Mouse (Mus musculus) granulocyte monocyte progenitor cell, adult 5-6 weeks (primary cell): ENCODE measurements around the gene Lsamp. TPM values are rescaled to one million over a fixed set of nuclear protein-coding genes. Genes with fewer than 3 reads are reported as not detected.
A peak's percentile ranks its signal among the peaks of the same experiment; 100 is the strongest.

Source experiments
- ATAC-seq: replicated peaks from 2 replicates; pipeline ENCODE4 v1.8.0; 2016; ENCODE audit warnings: mild to moderate bottlenecking, moderate TSS enrichment, inconsistent platforms; ENCODE audit not compliant: poor library complexity, severe bottlenecking
- total RNA-seq, 2 experiments: library from RNA; stranded (forward) in 1 of 2; stranded (reverse) in 1 of 2; fragments of 200-712, 200-1000 nt in 1 of 2; fragments of >200 nt in 1 of 2; fragmentation: Nextera tagmentation in 1 of 2; gene quantifications; 2 replicates each; pipeline ENCODE4 v1.2.3; 2014 to 2017

Gene Lsamp
- total RNA-seq, 2 experiments from 2014 or later = not detected

DNA sequence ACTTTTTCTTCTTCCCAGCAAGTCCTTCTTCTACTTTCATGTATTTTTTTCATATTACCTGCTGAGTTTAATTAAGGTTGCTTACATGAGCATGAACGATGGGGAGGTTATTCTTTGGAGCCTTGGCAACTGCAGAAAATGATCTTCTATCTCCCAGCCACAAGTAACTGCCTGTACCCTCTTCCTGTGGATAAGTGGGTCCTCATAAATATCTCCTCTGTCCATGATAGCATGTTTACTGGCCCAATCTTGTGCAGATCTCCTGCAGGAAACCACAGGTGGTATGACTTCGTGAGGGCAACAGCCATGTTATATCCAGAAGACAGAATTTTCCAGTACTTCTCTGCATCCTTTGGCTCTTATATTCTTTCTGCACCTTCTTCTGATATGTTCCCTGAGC, 2129.1 kb downstream of the Lsamp start:
- no peak for ATAC-seq

DNA sequence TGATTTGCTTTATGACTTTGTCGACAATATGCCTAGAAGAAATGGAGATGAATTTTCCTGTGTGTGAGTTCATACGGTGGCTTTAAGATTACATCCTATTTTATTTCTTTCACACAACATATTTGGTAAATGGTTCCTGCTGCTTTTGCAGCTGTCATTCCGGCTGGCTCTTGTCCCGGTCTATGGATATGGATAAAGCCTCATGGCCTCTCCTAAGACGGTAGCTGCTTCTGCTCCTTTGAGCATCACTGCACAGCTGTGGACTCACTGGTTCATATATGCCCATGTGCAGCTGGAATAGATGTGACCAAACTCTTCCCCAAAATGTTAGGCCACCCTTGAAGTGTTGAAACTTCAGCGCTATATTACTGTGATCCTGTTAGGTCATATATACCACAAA, 2137.6 kb downstream of the Lsamp start:
- no peak for ATAC-seq

DNA sequence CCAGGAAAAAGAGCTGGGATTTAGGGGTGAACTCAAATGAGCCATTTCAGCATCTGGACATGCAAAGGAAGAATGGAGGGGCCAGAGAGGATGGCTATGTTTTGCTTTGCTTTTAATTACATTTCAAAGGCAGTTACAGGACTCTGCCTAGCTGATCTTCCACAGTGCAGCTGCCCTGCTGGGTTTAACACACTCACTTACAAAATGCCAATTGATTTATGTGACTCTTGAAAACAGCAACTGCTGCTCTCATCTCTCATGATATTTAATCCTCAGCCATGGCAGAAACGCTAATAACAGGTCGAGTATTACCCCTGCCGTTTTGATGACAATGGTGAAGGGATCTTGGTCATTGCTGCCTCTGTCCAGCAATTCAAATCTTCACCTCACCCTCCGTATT, 2139.7 kb downstream of the Lsamp start:
- ATAC-seq = no peak

DNA sequence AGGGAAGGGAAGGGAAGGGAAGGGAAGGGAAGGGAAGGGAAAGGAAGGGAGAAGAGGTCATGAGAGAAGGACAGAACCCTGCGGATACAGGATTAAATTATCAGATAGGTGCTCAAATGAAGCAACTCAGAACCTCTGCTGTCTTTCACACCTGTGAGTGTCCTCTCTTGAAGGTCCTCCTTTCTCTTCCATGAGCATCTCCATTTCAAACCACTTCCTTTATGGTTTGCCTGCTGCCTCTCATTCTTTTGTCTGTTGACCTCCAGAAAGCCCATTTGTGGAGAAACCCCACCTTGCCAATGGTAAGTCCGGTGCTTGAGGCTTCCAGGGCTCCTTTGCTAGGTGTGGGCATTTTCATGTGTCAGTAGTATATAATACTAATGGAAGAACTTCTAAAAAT, 2141.9 kb downstream of the Lsamp start:
- no peak for ATAC-seq

DNA sequence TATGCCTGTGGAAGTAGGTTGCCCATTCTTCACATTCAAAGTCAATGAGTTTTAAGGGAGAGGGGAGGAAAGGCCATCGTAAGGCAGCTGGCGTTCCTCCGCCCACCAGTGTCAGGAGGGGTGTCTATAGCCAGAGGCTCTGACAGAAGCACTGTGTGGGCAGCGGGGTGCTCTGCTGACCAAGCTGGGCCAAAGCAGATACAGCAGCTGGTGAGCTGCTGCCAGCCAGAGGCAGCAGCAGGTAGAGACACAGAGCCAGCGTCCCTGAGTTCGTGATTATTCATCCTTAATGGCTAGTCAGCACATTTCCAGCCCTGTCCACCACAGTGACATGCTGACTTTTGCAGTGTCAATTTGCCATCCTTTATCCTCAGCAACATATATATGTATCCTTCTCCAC, 2163.0 kb downstream of the Lsamp start:
- ATAC-seq = no peak

DNA sequence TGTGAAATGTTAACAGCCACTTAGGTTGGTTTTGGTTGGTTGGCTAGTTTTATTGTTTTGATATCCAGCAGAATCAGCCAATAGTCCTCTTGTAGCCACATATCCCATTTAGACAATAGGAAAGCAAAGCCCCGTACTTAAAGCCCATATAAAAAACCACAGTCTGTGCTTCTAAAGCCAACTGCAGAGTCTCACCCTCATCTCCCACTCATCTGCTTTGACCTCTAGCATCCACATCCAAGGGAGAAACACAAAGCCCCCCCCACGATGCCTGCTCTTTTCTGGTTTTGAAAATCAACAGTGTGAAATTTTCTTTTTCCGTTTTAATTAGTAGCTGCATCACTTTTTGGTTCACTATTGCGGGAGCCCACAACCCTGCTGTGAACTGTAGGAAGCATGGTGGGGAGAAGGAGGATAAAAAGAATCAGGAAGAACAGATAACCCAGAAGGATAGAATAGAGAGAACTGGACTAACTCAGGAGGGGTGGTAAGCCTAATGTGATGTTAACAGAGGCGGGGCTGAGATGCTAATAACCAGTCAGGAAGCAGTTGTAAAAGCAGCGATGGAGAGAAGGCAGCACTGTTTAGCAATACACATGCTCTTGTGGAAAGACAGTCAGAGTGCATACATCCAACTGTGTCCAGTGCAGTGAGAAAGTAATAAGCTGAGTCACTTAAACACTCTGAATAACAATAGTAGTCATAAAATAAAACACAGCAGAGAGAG, 2165.2 kb downstream of the Lsamp start:
- no peak for ATAC-seq

DNA sequence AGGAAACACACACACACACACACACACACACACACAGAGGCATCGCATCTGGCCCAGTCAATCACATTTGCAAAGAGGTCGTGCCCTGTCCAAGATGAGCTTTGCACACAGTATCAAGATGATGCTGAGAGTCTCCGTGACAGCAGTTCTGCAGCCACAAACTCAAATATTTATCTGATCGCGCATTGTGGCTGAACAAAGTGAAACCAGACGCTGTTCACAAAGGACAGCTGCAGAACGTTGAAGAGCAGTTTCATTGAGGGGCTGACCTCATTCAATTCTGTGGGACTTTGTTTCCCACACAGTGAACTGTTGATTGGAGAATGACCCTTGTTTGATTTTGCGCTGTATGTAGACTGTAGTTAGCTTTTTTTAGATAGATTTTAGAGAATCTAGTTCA, 2168.5 kb downstream of the Lsamp start:
- ATAC-seq = no peak

DNA sequence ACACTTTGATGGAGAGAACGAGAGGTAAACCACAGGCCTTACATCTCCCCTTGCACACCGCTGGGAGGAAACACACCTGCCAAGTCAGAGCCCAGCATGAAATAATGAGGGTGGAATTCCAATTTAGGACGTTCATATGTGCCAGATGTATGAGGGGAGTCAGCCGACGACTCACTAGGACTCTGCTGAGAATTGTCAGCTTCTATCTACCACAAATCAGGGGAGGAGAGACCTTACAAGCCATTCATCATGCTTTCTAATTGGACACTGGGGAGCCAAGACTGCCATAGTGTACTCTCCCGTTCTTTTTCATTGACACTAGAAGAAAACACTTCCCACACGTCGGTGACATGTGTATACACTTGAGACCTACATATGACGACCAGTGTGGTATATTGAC, 2173.7 kb downstream of the Lsamp start:
- ATAC-seq = no peak

DNA sequence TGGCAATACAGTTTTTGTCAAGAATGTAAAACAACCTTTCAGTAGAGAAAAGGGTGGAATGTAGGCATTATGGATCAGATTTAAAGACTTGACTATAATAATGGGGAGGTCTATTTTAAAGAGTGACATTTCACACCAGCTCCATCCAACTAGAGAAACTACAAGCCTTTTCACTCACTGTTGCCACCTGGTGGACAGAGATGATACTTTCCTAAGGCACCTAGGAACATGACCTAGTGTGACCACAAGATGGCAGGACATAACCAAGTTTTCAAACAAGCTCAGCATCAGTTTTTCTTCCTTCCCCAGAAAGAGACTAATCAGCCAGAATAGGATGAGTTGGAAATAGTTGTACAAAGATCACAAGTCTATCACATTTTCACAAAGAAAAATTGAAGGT, 2180.8 kb downstream of the Lsamp start:
- peak; percentile 93 for ATAC-seq

DNA sequence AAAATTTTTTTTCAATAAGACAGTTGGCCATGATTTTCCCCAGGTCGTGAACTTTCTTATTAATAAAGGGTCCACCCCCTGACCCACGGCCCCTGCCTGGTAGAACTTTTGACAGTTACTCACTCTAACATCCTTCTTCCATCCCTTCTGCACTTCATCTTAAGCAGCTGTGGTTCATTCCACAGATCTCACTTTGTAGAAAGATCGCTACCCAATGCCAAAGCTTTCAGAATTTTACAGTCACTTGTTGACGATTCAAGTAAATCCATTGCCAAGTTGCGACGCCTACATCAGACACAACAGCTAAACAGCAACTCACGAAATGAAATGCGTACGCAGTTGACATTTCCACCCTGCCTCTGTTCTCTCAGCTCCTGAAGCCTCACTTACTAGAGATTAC, 2184.1 kb downstream of the Lsamp start:
- ATAC-seq = no peak

DNA sequence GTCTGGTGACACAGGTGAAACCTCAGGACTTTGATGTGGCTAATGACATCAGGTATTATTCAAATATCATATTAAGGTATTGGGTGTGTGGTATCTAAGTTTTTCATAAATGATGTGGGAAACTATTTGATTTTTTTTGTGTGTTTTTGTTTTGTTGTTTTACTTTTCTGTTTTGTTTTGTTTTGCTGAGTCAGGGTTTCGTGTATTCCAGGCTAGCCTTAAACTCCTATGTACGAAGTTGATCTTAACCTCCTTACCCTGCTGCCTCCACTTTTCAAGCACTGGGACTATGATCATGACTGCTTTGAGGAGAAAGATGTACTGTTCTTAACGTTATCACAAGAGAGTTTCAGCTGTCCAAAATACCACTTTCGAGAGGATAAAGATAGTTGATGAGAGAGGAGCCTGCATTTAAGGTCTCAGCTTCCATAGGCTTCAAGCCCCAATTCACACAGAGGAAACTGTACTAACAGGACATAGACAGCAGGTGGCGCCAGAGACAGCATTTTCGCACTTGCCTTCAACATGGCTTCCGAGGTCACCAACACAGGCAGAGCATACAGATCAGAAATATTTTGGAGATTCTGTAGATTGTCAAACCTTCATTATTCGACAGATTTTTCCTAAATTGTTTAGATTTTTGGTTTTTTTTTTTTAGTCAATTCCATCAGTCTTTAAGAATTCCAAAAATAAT, 2185.4 kb downstream of the Lsamp start:
- ATAC-seq = peak; percentile 90

DNA sequence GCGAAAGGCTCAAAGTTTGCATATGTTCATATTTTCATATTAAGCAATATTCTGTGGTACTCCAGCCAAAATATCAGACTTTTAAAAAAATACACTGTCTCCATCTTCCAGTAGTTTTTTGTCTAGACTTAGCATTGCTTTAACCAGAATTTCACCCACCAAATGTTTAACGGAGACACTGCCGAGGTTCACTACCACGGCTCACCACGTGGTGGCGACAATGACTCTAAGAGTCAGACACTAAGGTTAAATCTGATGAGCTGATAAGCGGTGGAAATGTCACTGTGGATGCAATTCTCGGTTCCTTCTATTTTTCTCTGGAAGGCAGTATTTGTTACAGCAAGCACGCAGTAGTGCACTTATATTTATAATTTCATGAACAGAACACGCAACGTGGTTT, 2188.3 kb downstream of the Lsamp start:
- ATAC-seq = peak; percentile 84

DNA sequence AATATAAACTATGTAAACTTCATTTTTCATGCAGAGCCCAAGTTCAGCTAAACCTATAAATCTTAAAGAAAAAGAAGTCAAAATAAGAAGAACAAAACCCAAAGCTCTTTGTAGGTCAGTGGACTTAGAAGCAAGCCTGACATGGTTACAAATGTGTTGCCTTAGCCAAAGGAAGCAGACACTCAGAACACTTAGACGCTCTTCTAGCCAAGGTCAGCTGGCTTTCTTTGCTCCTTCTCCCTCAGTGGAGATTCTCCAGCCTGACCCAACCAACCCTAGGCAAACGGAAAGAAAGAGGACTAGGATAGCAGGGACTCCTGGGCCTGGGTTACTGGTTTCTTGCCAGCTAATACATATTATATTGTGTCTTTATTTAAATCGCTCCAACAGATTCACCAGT, 2194.7 kb downstream of the Lsamp start:
- ATAC-seq = no peak

DNA sequence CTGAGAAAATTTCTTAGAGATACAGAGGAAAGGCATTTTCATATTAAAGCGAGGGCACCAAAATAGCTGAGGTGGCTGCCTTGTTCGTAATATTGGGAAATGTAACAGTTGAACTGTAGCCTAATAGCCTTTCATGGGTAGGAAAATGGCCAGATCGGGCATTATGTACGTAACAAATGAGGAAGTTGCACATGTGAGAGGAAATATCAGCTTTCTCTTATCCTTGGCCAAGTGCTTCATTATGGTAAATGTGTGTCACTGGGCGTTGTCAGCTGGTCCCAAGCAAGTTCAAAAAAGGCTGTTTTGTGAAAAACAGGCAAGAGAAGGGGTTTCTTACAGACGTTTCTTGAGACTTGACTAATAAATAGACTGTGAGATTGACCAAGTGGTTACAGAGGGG, 2195.9 kb downstream of the Lsamp start:
- ATAC-seq = peak; percentile 97

DNA sequence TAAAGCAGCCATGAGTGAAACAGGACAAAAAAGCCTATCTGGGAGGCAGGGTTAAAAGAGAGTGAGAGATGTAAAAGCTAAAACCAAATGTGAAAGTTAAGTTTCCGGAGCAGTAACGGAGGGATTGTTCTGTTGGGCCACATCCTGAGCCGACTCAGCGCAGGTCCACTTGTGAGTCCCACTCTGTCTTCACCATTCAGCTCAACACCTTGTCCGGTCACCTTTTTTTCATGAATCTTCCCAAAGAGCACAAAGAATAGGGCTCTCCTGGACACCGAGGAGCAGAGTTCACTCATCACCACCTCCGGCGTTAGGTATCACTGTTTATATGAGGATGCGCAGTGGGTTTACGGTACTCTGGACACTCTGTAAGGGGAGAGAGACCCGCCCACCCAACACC, 2196.3 kb downstream of the Lsamp start:
- no peak for ATAC-seq

DNA sequence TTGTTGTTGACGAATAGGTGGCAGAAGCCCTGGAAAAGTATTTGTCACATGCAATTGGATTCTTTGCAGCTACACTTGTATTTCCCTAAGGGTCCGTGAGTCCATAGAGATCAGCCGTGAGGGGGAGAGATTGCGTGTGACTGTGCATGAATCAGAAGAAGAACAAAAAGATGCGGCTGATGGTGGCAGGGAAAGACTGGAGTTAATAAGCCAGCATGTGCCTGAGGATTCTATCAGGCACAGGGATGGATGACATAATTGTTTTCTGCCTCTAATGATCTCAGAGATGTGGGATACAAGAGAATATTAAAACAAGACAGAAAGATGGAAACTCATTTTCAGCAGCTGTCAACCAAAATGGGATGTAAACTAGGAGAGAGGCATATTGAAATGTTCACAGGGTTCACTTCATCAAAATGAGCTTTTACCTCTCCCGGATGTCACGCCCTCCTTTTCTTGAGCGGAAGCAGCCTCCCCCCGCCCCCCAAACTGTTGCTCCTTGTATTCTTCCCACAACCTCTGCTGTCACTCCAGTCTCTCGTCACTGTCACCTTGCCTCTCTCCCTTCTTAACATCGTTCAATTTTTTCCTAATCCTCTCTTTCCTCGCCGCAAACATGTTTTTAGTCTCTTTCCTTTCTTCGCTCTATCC, 2205.4 kb downstream of the Lsamp start:
- peak; percentile 26; the same call in 1 of the 2 replicates for ATAC-seq

DNA sequence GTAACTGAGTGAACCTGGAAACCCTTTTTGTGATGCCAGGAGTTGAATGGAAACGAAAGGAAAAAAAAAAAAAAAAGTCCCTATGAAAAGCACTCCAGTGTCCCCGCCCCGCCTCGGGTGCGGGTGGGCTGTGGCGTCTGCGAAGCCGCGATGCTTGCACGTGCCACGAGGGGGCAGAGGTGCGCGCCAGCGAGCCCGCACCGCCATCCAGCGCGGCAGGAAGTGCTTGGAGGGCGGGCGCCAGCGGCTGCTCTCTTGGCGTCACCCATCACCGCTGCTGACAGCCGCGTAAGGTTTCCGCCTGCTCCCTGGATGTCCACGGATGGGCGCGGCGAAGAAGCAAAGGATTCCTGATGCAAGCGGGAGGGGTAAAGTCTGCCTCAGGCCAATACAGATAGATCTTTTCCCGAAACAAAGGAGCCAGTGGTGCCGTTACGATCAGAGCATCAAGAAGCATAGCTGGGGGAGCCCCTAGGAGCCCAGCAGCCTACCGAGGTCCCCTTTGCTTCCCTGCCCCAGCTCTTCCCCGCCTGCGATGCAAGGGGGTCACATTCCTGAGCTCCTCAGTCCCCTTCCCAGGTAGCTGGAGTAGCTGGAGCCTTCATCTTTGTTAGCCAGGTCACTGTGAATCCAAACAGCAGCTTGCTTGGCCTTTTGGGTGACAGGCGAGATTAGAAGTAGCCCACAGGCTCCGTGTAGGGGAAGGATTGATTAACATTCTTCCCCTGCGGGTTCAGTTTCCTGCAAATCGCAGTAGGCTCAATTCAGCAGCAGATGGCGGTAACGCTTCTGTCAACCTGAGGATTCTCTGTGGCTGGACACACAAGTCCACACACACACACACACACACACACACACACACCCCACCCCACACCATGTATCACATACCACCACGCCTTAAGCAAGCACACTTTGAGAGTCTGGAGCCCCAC, 2206.2 kb downstream of the Lsamp start:
- ATAC-seq = peak; percentile 98
